Mouse (Mus musculus): ENCODE measurements around the gene Evx1. TPM values are rescaled to one million over a fixed set of nuclear protein-coding genes. Genes with fewer than 3 reads are reported as not detected.

Gene Evx1
- polyA plus RNA-seq, 1 experiment from 2014 or later: not detected

DNA sequence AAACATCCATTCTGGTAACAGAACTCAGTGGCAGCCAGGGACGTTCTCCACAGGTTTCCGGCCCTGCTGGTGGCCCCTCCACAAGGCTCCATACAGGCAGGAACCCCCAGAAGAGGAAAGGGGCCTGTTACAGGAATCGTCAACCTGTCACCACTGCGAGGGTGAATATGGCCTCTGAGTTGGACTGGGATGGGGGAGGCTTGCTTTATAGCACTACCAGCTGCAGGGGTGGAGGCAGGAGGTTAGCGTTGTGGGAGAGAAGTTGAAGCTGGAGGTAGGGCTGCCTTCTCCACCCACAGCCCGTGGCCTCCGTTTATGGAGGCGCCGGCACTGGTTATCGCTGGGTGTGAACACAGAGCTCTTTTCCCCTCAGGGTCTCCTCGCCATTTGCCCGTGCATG is 32.2 kb upstream of the Evx1 start:
- no peak overlapping the region for H3K4me3 ChIP-seq (ENCODE audit: low read length)
- H3K4me2 ChIP-seq (replicated peaks; ENCODE audit: low read depth, low read length): no peak overlapping the region
- H3K36me3 ChIP-seq (ENCODE audit: control insufficient read depth, insufficient read depth, low read length): no peaks in the 10 kb centered on the region
- no peak overlapping the region for H3K27ac ChIP-seq (ENCODE audit: low read depth, low read length)
- H3K27me3 ChIP-seq (ENCODE audit: control insufficient read depth, insufficient read depth, low read length): peaks cover 19% of the 10 kb centered on the region
- no peaks in the 10 kb centered on the region for H3K4me1 ChIP-seq (ENCODE audit: control insufficient read depth, insufficient read depth, low read length)
- H3K9ac ChIP-seq (ENCODE audit: low read depth, low read length): no peak overlapping the region
- H3K9me3 ChIP-seq (ENCODE audit: control insufficient read depth, low read length): no peaks in the 10 kb centered on the region
- WGBS: 19% methylated on average over 12 of the region's 12 CpGs
- no peak for ATAC-seq (ENCODE audit: low FRiP score, low TSS enrichment)

DNA sequence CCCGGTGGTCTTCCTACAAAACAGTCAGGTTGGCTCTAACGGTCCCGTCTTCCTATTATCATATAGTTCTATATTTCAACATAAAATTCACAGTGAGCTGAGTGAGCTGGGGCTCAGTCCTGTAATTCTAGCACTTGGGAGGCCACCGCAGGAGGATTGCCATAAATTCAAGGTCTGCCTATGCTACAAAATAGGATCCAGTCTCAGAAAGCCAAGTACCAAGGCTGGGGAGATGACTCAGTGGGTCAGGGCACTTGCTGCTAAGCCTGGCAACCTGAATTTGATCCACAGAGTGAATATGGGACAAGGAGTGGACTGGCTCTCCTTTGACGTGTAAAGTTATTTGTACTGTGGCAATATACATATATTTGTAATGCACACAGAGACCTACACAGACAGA is 29.4 kb upstream of the Evx1 start:
- Histone ChIP-seq H3K27me3 (ENCODE audit: control insufficient read depth, insufficient read depth, low read length) (0 out of 2 replicates have a peak, but pooled peaks cover 5% of the 10 kb centered on the region), H3K4me2 (replicated peaks; ENCODE audit: low read depth, low read length) (no peak overlapping the region), H3K4me1 (ENCODE audit: control insufficient read depth, insufficient read depth, low read length) (no peaks in the 10 kb centered on the region), H3K9ac (ENCODE audit: low read depth, low read length) (no peak overlapping the region), H3K9me3 (ENCODE audit: control insufficient read depth, low read length) (no peaks in the 10 kb centered on the region), H3K27ac (ENCODE audit: low read depth, low read length) (no peak overlapping the region), H3K36me3 (ENCODE audit: control insufficient read depth, insufficient read depth, low read length) (no peaks in the 10 kb centered on the region), H3K4me3 (ENCODE audit: low read length) (no peak overlapping the region)
- ATAC-seq (ENCODE audit: low FRiP score, low TSS enrichment): no peak
- WGBS: 69% methylated on average over 5 of the region's 5 CpGs

DNA sequence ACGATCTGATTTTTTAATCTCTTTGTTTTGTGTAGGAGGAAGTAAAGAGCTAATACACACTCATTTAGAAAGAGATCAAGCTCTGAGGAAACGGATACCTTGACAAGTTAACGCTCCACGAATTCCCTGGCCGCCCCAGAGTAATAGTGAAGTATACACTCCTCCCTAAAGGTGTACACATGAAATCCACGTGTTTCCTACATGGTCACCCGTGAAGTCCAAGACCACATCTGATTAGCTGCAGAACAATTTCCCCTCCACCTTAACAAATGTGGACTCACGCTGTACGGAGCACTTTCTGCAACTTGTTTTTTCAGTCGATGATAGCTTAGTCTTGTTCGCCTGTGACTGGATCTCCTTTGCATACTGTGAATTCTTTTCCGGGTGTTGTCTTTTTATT is 23.1 kb upstream of the Evx1 start:
- no peaks in the 10 kb centered on the region for H3K9me3 ChIP-seq (ENCODE audit: control insufficient read depth, low read length)
- no peak overlapping the region for H3K27ac ChIP-seq (ENCODE audit: low read depth, low read length)
- H3K36me3 ChIP-seq (ENCODE audit: control insufficient read depth, insufficient read depth, low read length): no peaks in the 10 kb centered on the region
- peaks cover 38% of the 10 kb centered on the region for H3K27me3 ChIP-seq (ENCODE audit: control insufficient read depth, insufficient read depth, low read length)
- H3K4me1 ChIP-seq (ENCODE audit: control insufficient read depth, insufficient read depth, low read length): 0 out of 2 replicates have a peak, but pooled peaks cover 4% of the 10 kb centered on the region
- ATAC-seq (ENCODE audit: low FRiP score, low TSS enrichment): no peak
- no peak overlapping the region for H3K9ac ChIP-seq (ENCODE audit: low read depth, low read length)
- WGBS: 8% methylated on average over 12 of the region's 12 CpGs
- H3K4me3 ChIP-seq (ENCODE audit: low read length): no peak overlapping the region
- H3K4me2 ChIP-seq (replicated peaks; ENCODE audit: low read depth, low read length): no peak overlapping the region

DNA sequence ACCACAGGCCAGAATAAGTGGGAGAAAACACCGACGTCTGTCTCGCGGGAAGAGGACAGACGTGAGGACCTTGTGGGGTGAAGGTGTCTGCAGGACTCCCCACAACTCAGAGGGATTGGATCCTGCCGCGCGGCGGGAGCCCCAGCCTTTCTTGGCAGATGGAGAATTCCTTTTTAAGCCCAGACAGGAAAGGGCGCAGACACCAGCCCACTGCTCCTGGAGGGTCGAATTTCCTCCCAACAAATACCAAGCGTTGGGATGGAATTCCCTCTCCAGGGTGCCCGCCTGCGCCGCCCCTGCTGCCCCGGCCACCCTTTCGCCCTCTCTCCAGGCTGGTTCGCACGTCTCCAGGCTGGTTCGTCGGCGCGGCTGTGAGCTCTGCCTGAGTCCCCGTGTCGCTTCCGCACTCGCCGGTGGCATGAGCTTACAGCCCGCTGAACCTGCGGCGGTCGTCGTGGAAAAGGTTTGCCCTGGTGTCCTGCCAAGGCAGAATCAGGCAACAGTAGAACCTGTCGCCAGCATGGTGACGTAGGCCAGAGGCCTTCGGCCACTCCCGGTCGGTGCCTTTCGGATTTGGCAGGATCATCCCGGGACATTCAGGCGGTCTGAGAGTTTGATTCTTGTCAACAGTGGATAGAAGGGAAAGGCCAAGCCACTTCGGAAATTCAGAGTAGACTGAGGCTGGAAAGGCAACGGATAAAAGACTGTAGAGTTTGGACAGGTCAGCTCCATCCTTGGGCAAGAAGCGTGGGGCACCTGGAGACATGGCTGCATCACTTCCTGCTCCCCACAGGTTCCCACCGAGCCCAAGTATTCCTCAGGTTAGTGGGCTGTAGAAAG is 22.1 kb upstream of the Evx1 start:
- peak overlapping the region; percentile 55 for H3K4me2 ChIP-seq (replicated peaks; ENCODE audit: low read depth, low read length)
- H3K27ac ChIP-seq (ENCODE audit: low read depth, low read length): no peak overlapping the region
- no peak overlapping the region for H3K9ac ChIP-seq (ENCODE audit: low read depth, low read length)
- 2% methylated on average over 45 of the region's 45 CpGs for WGBS
- H3K27me3 ChIP-seq (ENCODE audit: control insufficient read depth, insufficient read depth, low read length): peaks cover 38% of the 10 kb centered on the region
- H3K4me1 ChIP-seq (ENCODE audit: control insufficient read depth, insufficient read depth, low read length): 0 out of 2 replicates have a peak, but pooled peaks cover 4% of the 10 kb centered on the region
- peak; percentile 55; the same call in 1 of the 2 replicates for ATAC-seq (ENCODE audit: low FRiP score, low TSS enrichment)
- no peaks in the 10 kb centered on the region for H3K36me3 ChIP-seq (ENCODE audit: control insufficient read depth, insufficient read depth, low read length)
- peak overlapping the region; percentile 29 for H3K4me3 ChIP-seq (ENCODE audit: low read length)
- H3K9me3 ChIP-seq (ENCODE audit: control insufficient read depth, low read length): no peaks in the 10 kb centered on the region

DNA sequence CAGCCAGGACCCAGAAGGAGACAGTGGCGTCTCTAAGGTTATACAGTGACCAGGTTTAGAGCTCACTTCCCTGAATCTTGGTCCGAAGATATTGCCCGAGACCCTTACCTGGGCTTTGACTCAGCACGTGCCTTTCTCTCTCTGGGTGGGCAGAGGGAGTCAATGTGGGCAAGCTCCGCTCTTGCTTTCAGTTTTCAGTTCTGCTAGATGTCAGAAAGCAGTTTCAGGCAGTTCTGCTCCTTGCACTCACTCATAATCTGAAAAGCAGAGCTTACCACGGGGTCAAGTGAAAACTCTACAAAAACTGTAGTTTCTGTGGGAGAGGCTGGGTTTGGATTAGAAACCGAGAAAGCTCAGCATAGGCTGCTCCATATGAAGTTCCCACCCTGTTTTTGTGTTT is 21.0 kb upstream of the Evx1 start:
- Histone ChIP-seq H3K9ac (ENCODE audit: low read depth, low read length) (no peak overlapping the region), H3K4me3 (ENCODE audit: low read length) (no peak overlapping the region), H3K27me3 (ENCODE audit: control insufficient read depth, insufficient read depth, low read length) (peaks cover 38% of the 10 kb centered on the region), H3K36me3 (ENCODE audit: control insufficient read depth, insufficient read depth, low read length) (no peaks in the 10 kb centered on the region), H3K27ac (ENCODE audit: low read depth, low read length) (no peak overlapping the region), H3K9me3 (ENCODE audit: control insufficient read depth, low read length) (no peaks in the 10 kb centered on the region), H3K4me1 (ENCODE audit: control insufficient read depth, insufficient read depth, low read length) (0 out of 2 replicates have a peak, but pooled peaks cover 4% of the 10 kb centered on the region), H3K4me2 (replicated peaks; ENCODE audit: low read depth, low read length) (no peak overlapping the region)
- no peak for ATAC-seq (ENCODE audit: low FRiP score, low TSS enrichment)
- WGBS: 70% methylated on average over 7 of the region's 7 CpGs

DNA sequence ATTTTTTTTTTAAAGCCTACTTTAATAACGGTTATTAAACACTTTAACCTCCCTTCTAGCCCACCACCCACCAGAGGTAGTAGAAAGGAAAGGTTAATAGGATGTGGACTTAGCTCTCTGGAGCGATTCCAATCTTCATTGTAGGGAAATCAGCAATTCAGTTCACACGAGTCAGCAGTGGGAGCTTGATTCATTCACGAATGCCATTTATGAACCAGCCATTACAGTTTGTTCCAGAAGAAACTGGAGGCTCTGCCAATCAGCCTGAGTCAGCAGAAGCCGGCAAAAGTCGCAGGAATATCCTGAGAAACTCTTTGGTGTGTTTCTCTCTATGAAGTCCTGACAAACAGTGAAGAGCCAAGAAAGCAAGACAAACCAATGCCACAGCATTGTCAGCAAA is 18.7 kb upstream of the Evx1 start:
- Histone ChIP-seq H3K9me3 (ENCODE audit: control insufficient read depth, low read length) (no peaks in the 10 kb centered on the region), H3K27me3 (ENCODE audit: control insufficient read depth, insufficient read depth, low read length) (peaks cover 30% of the 10 kb centered on the region), H3K4me1 (ENCODE audit: control insufficient read depth, insufficient read depth, low read length) (0 out of 2 replicates have a peak, but pooled peaks cover 4% of the 10 kb centered on the region), H3K9ac (ENCODE audit: low read depth, low read length) (no peak overlapping the region), H3K27ac (ENCODE audit: low read depth, low read length) (no peak overlapping the region), H3K36me3 (ENCODE audit: control insufficient read depth, insufficient read depth, low read length) (no peaks in the 10 kb centered on the region), H3K4me2 (replicated peaks; ENCODE audit: low read depth, low read length) (no peak overlapping the region), H3K4me3 (ENCODE audit: low read length) (no peak overlapping the region)
- WGBS: 83% methylated on average over 6 of the region's 6 CpGs
- ATAC-seq (ENCODE audit: low FRiP score, low TSS enrichment): no peak

DNA sequence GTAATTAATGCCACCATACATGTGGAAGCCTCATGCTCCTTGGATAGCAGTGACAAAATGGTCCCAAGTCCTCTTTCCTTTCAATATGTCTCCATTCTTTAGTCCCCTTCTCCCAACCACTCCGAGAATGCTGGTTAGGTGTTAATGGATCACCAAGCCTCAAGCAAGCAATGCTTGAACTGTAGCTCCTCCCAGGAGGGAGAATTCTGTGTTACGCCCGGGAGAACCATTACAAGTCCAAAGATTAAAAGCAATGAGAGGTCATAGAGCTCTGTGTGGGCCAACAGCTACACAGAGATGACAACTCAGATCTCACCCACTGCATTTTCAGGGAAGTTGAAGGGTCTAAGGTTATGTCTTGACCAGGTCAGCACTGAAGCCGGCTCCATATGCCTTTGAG is 14.8 kb upstream of the Evx1 start:
- Histone ChIP-seq H3K36me3 (ENCODE audit: control insufficient read depth, insufficient read depth, low read length) (no peaks in the 10 kb centered on the region), H3K4me1 (ENCODE audit: control insufficient read depth, insufficient read depth, low read length) (no peaks in the 10 kb centered on the region), H3K4me3 (ENCODE audit: low read length) (no peak overlapping the region), H3K9me3 (ENCODE audit: control insufficient read depth, low read length) (no peaks in the 10 kb centered on the region), H3K27ac (ENCODE audit: low read depth, low read length) (no peak overlapping the region), H3K9ac (ENCODE audit: low read depth, low read length) (no peak overlapping the region), H3K27me3 (ENCODE audit: control insufficient read depth, insufficient read depth, low read length) (peaks cover 4% of the 10 kb centered on the region; the same call in 1 of the 2 replicates), H3K4me2 (replicated peaks; ENCODE audit: low read depth, low read length) (no peak overlapping the region)
- WGBS: 66% methylated on average over 4 of the region's 4 CpGs
- no peak for ATAC-seq (ENCODE audit: low FRiP score, low TSS enrichment)

DNA sequence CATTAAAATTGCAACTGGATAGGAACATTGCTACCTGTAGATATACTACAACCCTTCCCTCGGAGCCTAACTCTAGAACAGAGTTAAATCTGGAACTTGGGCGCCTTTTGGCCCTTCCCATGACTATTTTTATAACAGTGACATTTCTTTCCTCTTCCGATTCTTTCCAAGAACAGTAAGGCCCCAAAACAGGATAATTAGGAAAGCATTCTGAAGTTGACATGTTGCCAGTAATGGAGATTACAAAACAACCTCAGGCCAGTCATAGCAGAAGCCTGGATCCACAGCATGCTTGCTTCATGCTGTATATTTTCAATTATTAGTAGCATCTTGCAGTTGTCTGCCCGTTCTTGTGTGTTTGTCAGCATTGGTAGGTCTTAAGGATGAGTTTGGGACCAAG is 12.5 kb upstream of the Evx1 start:
- H3K9ac ChIP-seq (ENCODE audit: low read depth, low read length): no peak overlapping the region
- H3K4me3 ChIP-seq (ENCODE audit: low read length): no peak overlapping the region
- H3K9me3 ChIP-seq (ENCODE audit: control insufficient read depth, low read length): no peaks in the 10 kb centered on the region
- H3K4me1 ChIP-seq (ENCODE audit: control insufficient read depth, insufficient read depth, low read length): no peaks in the 10 kb centered on the region
- ATAC-seq (ENCODE audit: low FRiP score, low TSS enrichment): no peak
- WGBS: 82% methylated on average over 4 of the region's 4 CpGs
- no peak overlapping the region for H3K4me2 ChIP-seq (replicated peaks; ENCODE audit: low read depth, low read length)
- H3K27me3 ChIP-seq (ENCODE audit: control insufficient read depth, insufficient read depth, low read length): peaks cover 9% of the 10 kb centered on the region; the same call in 1 of the 2 replicates
- no peaks in the 10 kb centered on the region for H3K36me3 ChIP-seq (ENCODE audit: control insufficient read depth, insufficient read depth, low read length)
- no peak overlapping the region for H3K27ac ChIP-seq (ENCODE audit: low read depth, low read length)

DNA sequence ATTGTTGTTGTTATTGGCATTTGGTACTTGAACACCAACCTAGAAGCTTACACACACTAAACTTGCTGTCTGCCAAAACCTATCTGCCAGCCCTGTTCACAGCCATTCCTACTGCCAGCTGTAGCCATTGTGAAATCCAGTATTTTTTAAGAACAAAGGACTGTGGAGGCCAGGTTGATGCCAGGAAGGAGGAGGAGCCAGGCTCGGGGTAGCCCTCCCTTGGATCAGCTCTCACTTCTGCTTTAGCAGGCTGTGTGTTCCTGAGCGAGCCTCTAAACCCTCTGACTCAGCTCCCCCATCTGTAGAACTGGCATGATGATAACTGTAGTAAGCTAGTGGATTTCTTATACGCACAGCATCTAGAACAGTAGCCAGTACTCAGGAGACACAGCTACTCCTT is 9.9 kb upstream of the Evx1 start:
- Histone ChIP-seq H3K4me3 (ENCODE audit: low read length) (no peak overlapping the region), H3K36me3 (ENCODE audit: control insufficient read depth, insufficient read depth, low read length) (no peaks in the 10 kb centered on the region), H3K9ac (ENCODE audit: low read depth, low read length) (no peak overlapping the region), H3K27ac (ENCODE audit: low read depth, low read length) (no peak overlapping the region), H3K27me3 (ENCODE audit: control insufficient read depth, insufficient read depth, low read length) (peaks cover 32% of the 10 kb centered on the region), H3K4me2 (replicated peaks; ENCODE audit: low read depth, low read length) (no peak overlapping the region), H3K4me1 (ENCODE audit: control insufficient read depth, insufficient read depth, low read length) (no peaks in the 10 kb centered on the region), H3K9me3 (ENCODE audit: control insufficient read depth, low read length) (no peaks in the 10 kb centered on the region)
- ATAC-seq (ENCODE audit: low FRiP score, low TSS enrichment): no peak
- WGBS: 64% methylated on average over 3 of the region's 3 CpGs

Measured in kidney, embryonic 14.5 days (tissue).